Mouse (Mus musculus): Measurements from ENCODE around the gene Gm21680. TPM values are rescaled to one million over a fixed set of nuclear protein-coding genes. Genes with fewer than 3 reads are reported as not detected.
"Not testable (repeated sequence)": the region's sequence is repeated elsewhere in the genome, so short reads cannot be mapped to it uniquely, and the experiment has no call there.

Gene Gm21680
- total and polyA plus RNA-seq, 3 experiments = not detected

DNA sequence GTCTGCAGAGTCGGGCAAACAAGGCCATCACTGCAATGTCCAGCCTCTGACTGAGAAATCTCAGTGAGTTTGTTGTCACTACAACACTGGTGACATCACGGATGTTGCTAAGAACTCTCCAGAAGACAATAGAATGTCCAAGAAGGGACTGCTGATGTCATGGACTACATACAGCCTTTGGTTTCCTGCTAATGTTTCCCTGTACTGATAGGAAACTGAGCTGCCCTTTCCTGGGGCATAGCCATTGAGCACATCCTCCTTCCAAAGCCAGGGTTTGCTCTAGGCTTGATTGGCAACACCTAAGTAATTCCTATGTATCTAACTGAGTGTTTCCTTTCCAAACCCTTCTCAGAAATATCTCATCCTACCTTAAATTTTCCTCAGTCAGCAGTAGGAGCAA is 18.1 kb downstream of the Gm21680 start, which contains the start of gene Gm21671:
Gene Gm21671 (minus strand): TSS at position 101 of the 400 bp plus-strand sequence.
- H3K4me3 ChIP-seq (ENCODE audit: control insufficient read depth in 1 of 2, insufficient read depth in 1 of 2, low read depth in 2 of 2, low read length in 2 of 2); H3K9ac ChIP-seq (ENCODE audit: control insufficient read depth, low read depth, low read length, poor library complexity, severe bottlenecking); H3K36me3 ChIP-seq (ENCODE audit: control insufficient read depth in 1 of 2, insufficient read depth in 2 of 2, low read length in 2 of 2); H3K27me3 ChIP-seq (ENCODE audit: control insufficient read depth in 1 of 2, insufficient read depth in 2 of 2, low read length in 2 of 2); H3K4me1 ChIP-seq (ENCODE audit: control insufficient read depth in 1 of 2, insufficient read depth in 2 of 2, low read length in 2 of 2); H3K27ac ChIP-seq (ENCODE audit: control insufficient read depth, low read depth, low read length); H3K9me3 ChIP-seq (replicated peaks; ENCODE audit: insufficient read depth, low read length); H3K79me2 ChIP-seq (ENCODE audit: control insufficient read depth, insufficient read depth, low read length, poor library complexity); DNase-seq (ENCODE audit: low read depth, low spot score): not testable (repeated sequence)

- DNase-seq (ENCODE audit: low read depth, low spot score); H3K9me3 ChIP-seq (replicated peaks; ENCODE audit: insufficient read depth, low read length); H3K27me3 ChIP-seq (ENCODE audit: control insufficient read depth in 1 of 2, insufficient read depth in 2 of 2, low read length in 2 of 2): not testable (repeated sequence)
Observed at GRCm38 (mm10) chr5:25945391-25945790, 27.1 kb downstream of the Gm21680 start.

DNA sequence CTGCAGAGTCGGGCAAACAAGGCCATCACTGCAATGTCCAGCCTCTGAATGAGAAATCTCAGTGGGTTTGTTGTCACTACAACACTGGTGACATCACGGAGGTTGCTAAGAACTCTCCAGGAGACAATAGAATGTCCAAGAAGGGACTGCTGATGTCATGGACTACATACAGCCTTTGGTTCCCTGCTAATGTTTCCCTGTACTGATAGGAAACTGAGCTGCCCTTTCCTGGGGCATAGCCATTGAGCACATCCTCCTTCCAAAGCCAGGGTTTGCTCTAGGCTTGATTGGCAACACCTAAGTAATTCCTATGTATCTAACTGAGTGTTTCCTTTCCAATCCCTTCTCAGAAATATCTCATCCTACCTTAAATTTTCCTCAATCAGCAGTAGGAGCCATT is 30.2 kb downstream of the Gm21680 start, which contains the start of gene Gm21663:
Gene Gm21663 (minus strand): TSS at position 101 of the 400 bp plus-strand sequence.
- H3K27me3 ChIP-seq (ENCODE audit: control insufficient read depth in 1 of 2, insufficient read depth in 2 of 2, low read length in 2 of 2); H3K36me3 ChIP-seq (ENCODE audit: control insufficient read depth in 1 of 2, insufficient read depth in 2 of 2, low read length in 2 of 2); H3K79me2 ChIP-seq (ENCODE audit: control insufficient read depth, insufficient read depth, low read length, poor library complexity): not testable (repeated sequence)

More at GRCm38 (mm10) chr5:25945391-25945790, 27.1 kb downstream of the Gm21680 start:
- H3K4me3 ChIP-seq (ENCODE audit: control insufficient read depth in 1 of 2, insufficient read depth in 1 of 2, low read depth in 2 of 2, low read length in 2 of 2); H3K4me1 ChIP-seq (ENCODE audit: control insufficient read depth in 1 of 2, insufficient read depth in 2 of 2, low read length in 2 of 2); H3K9ac ChIP-seq (ENCODE audit: control insufficient read depth, low read depth, low read length, poor library complexity, severe bottlenecking); H3K27ac ChIP-seq (ENCODE audit: control insufficient read depth, low read depth, low read length); H3K79me2 ChIP-seq (ENCODE audit: control insufficient read depth, insufficient read depth, low read length, poor library complexity); H3K36me3 ChIP-seq (ENCODE audit: control insufficient read depth in 1 of 2, insufficient read depth in 2 of 2, low read length in 2 of 2): not testable (repeated sequence)

More for the DNA sequence above, 30.2 kb downstream of the Gm21680 start, which contains the start of gene Gm21663:
- not testable (repeated sequence) for H3K9me3 ChIP-seq (replicated peaks; ENCODE audit: insufficient read depth, low read length); H3K4me3 ChIP-seq (ENCODE audit: control insufficient read depth in 1 of 2, insufficient read depth in 1 of 2, low read depth in 2 of 2, low read length in 2 of 2); DNase-seq (ENCODE audit: low read depth, low spot score); H3K9ac ChIP-seq (ENCODE audit: control insufficient read depth, low read depth, low read length, poor library complexity, severe bottlenecking); H3K4me1 ChIP-seq (ENCODE audit: control insufficient read depth in 1 of 2, insufficient read depth in 2 of 2, low read length in 2 of 2); H3K27ac ChIP-seq (ENCODE audit: control insufficient read depth, low read depth, low read length)

Other genes with a start within 250 kb of the Gm21680 start
- 7.4 and 8.7 TPM in 2 replicates for gene Actr3b, start 212.7 kb downstream of the Gm21680 start, total RNA-seq (2012; rRNA removed)
- 10 to 100 TPM in 1 of 2 experiments, not detected in 1; 11.1 TPM for gene Actr3b, start 212.7 kb downstream of the Gm21680 start, polyA plus RNA-seq (2012; ENCODE audit: insufficient read depth in 1 of 2, insufficient read length in 2 of 2, low read depth in 1 of 2, low replicate concordance in 2 of 2, missing spikeins in 1 of 2)
- gene Gm21663, start 30.3 kb downstream of the Gm21680 start, total RNA-seq (2012; rRNA removed) = not detected in 2 replicates
- not detected for gene Gm21663, start 30.3 kb downstream of the Gm21680 start, polyA plus RNA-seq (2012; ENCODE audit: insufficient read depth in 1 of 2, insufficient read length in 2 of 2, low read depth in 1 of 2, low replicate concordance in 2 of 2, missing spikeins in 1 of 2)
- gene Gm21671, start 18.2 kb downstream of the Gm21680 start, total RNA-seq (2012; rRNA removed) = not detected in 2 replicates
- gene Gm21671, start 18.2 kb downstream of the Gm21680 start, polyA plus RNA-seq (2012; ENCODE audit: insufficient read depth in 1 of 2, insufficient read length in 2 of 2, low read depth in 1 of 2, low replicate concordance in 2 of 2, missing spikeins in 1 of 2) = not detected
- not detected in 2 replicates for gene Gm21698, start 16.0 kb upstream of the Gm21680 start, total RNA-seq (2012; rRNA removed)
- not detected for gene Gm21698, start 16.0 kb upstream of the Gm21680 start, polyA plus RNA-seq (2012; ENCODE audit: insufficient read depth in 1 of 2, insufficient read length in 2 of 2, low read depth in 1 of 2, low replicate concordance in 2 of 2, missing spikeins in 1 of 2)
- gene Gm1979, start 32.1 kb upstream of the Gm21680 start, total RNA-seq (2012; rRNA removed) = not detected in 2 replicates
- gene Gm1979, start 32.1 kb upstream of the Gm21680 start, polyA plus RNA-seq (2012; ENCODE audit: insufficient read depth in 1 of 2, insufficient read length in 2 of 2, low read depth in 1 of 2, low replicate concordance in 2 of 2, missing spikeins in 1 of 2) = not detected
- not detected in 2 replicates for gene Gm5862, start 50.3 kb upstream of the Gm21680 start, total RNA-seq (2012; rRNA removed)
- not detected for gene Gm5862, start 50.3 kb upstream of the Gm21680 start, polyA plus RNA-seq (2012; ENCODE audit: insufficient read depth in 1 of 2, insufficient read length in 2 of 2, low read depth in 1 of 2, low replicate concordance in 2 of 2, missing spikeins in 1 of 2)
- gene Speer4a, start 66.9 kb upstream of the Gm21680 start, total RNA-seq (2012; rRNA removed) = not detected in 2 replicates
- gene Speer4a, start 66.9 kb upstream of the Gm21680 start, polyA plus RNA-seq (2012; ENCODE audit: insufficient read depth in 1 of 2, insufficient read length in 2 of 2, low read depth in 1 of 2, low replicate concordance in 2 of 2, missing spikeins in 1 of 2) = not detected
- gene Gm7347, start 85.9 kb upstream of the Gm21680 start, total RNA-seq (2012; rRNA removed) = not detected in 2 replicates
- not detected for gene Gm7347, start 85.9 kb upstream of the Gm21680 start, polyA plus RNA-seq (2012; ENCODE audit: insufficient read depth in 1 of 2, insufficient read length in 2 of 2, low read depth in 1 of 2, low replicate concordance in 2 of 2, missing spikeins in 1 of 2)
- gene Gm10471, start 116.6 kb upstream of the Gm21680 start, total RNA-seq (2012; rRNA removed) = not detected in 2 replicates
- not detected for gene Gm10471, start 116.6 kb upstream of the Gm21680 start, polyA plus RNA-seq (2012; ENCODE audit: insufficient read depth in 1 of 2, insufficient read length in 2 of 2, low read depth in 1 of 2, low replicate concordance in 2 of 2, missing spikeins in 1 of 2)
- gene 5031410I06Rik, start 132.7 kb upstream of the Gm21680 start, total RNA-seq (2012; rRNA removed) = not detected in 2 replicates
- not detected for gene 5031410I06Rik, start 132.7 kb upstream of the Gm21680 start, polyA plus RNA-seq (2012; ENCODE audit: insufficient read depth in 1 of 2, insufficient read length in 2 of 2, low read depth in 1 of 2, low replicate concordance in 2 of 2, missing spikeins in 1 of 2)
- gene Gm10220, start 148.8 kb upstream of the Gm21680 start, total RNA-seq (2012; rRNA removed) = not detected in 2 replicates
- not detected for gene Gm10220, start 148.8 kb upstream of the Gm21680 start, polyA plus RNA-seq (2012; ENCODE audit: insufficient read depth in 1 of 2, insufficient read length in 2 of 2, low read depth in 1 of 2, low replicate concordance in 2 of 2, missing spikeins in 1 of 2)